Mouse (Mus musculus) frontal cortex, postnatal 10 days (tissue): Measurements from ENCODE around the gene Lrrc75a.

Experiments used
- DNase-seq, 2 experiments: peaks; one replicate each; pipeline ENCODE4 v3.0.0; 2022; ENCODE audit warnings: low spot score in 2 of 2, mixed read lengths in 1 of 2

The Lrrc75a gene

DNA sequence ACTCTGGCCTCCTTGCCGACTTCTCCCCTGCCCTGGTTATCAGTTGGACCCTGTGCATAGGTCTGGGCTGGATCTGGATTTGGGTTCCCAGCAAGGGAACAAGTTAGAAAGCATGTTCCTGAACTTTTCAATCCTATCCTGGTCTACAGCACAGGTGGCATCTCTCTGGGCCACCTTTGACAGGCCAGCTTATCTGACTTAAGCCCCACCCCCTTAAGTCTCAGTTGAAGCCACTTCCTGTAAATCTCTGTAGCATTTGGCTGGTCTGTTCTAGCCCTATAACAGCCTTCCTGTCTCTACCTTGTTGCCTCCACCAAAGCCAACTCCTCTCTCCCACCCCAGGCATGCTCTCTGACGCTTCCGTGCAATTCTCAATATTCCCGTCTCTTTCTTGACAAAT lies 49.8 kb downstream of the Lrrc75a start:
- DNase-seq = no peak

DNA sequence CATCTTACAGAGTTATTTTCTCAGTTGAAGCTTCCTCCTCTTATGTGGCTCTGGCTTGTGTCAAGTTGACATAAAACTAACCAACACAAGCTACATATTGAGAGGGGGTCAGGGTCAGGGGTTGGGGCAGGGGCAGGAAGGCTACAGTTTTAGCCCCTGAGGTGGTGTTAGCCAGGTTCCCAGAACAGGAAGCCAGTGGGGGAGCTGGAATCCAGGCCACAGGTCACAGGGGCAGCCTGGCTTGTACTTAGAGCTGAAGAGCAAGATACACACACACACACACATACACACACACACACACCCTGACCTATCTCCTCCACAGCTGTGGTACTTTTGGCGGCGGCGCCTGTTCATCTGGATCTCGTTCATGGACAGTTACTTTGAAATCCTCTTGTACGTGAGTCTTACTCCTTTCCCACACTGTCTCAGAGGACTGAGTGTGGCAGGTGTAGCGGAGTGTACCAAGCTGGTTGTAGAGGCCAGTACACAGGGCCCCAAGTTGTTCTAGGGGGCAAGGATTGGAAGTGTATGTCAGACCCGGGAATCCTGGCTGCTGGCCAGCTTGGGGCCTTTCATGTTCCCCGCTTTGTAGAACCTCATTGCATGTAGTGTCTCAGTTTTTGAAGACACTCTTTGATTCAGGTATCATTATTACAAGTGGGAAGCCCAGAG lies 56.3 kb downstream of the Lrrc75a start:
- no peak for DNase-seq

DNA sequence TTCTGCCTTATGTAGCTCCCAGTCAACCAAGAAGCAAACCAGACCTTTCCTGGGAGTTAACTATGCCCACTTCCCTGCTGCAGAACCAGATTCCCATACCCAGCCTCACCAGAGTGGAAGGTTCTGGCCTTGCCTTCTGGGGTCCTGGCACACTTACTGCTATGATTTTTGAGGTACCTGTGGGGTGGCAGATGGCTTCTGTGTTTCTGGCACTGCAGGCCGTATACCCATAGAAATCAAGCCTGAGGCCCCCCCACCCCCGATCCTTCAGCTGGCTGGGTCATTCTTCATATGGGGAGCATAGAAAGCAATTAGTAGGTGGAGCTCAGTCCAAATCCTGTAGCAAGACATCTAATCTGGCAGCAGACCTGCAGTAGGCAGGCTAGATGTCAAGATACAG lies 57.3 kb downstream of the Lrrc75a start:
- DNase-seq = no peak

DNA sequence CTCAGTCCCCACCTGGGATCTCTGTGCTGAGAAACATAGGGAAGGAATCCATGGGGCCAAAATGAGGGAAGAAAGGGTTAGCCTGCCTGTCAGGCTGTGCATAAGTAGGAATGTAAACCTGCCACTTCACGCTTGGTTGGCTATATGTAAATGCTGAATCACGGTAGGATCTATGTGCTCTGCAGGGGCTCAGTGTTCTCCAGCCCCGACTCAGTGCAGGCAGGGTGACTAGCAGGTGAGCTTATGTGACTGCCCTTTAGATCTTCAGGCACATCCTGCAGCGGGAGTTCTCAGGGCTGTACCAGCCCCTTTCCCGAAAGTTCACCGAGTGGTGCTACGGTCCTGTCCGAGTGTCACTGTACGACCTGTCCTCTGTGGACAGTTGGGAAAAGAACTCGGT lies 58.9 kb downstream of the Lrrc75a start:
- DNase-seq = no peak

DNA sequence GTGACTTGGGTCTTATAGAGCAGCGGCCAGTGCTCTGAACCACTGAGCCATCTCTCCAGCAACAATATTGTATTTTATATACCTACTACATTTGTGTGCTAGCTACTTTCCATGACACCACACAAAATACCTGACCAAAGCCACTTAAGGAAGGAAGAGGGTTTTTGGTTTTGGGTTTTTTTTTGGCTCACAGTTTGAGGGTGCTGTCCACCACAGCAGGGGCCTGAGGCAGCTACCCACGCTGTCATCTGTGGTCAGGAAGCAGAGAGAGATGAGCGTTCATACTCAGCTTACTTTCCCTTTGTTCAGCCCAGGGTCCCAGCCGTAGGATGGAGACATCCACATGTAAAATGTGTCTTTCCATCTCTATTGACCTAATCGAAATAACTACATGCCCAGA lies 61.3 kb downstream of the Lrrc75a start:
- DNase-seq = no peak

DNA sequence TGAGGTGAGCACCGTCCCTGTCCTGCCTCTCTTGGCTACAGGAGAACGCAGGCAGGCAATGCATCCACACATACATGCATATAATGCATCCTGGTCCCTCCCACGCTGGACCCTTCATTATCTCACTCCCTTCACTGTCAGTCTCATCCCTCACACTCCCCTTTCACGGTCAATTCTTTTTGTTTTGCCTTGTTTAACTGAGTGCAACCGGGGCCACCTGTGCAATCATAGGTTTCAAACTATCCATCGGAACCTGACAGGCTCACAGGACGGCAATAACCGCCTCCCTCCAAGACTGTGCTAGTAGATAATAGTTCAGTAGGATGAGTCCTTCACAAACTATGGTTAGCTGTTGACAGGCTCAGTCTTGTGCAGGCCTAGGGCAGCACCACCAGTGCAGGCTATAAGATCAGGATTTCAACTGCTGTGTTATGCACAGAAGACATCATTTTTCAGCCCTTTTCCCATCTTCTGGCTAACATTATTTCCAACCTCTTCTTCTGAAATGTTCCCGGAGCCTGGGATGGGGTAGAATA lies 63.6 kb downstream of the Lrrc75a start:
- DNase-seq = no peak

DNA sequence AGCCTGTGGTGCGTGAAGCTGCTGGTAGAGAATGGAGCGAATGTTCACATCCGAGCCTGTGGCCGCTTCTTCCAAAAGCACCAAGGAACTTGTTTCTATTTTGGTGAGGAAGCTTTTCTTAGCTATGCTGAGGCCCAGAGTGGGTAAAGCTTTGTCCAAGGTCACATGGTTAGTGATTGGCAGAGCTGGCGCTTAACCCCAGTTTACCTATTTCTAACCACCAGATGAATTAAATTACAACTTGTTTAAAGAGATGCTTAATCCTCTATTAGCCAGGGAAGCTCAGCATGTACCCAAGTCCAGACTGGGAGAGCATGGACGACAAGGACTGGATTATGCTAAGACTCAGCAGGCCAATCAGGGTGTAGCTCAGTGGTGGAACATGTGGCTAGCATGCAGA lies 65.3 kb downstream of the Lrrc75a start:
- no peak for DNase-seq

DNA sequence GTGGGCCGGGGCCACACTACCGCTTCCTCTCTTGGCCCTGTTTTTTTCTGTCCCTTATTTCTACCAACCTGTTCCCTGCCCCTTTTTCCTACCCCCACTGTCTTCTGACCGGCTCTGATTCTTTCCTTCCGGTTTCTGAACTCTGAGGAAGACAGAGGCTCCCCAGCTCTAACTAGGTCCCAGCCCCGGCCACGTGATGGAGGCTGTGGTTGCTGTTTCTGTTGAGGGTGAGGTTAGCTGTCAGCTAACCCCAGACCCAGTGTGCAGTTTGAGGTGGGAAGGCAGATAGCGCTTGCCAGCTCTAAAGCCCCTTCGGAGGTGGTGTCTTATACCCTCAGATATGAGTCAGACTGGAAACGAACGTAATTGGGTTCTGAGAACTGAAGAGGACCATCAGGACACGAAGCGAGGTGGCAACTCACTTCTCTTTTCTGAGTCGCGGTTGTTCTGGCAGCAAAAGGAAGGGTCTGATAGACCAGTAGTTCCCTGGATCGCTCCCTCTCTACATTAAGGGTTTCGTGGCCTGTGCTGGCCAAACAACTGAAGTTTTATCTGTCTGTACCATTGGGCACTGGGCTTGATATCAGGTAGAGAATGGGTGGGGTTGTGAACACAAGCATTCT lies 71.7 kb downstream of the Lrrc75a start:
- DNase-seq = peak in 1 of 2 experiments; percentile 31

DNA sequence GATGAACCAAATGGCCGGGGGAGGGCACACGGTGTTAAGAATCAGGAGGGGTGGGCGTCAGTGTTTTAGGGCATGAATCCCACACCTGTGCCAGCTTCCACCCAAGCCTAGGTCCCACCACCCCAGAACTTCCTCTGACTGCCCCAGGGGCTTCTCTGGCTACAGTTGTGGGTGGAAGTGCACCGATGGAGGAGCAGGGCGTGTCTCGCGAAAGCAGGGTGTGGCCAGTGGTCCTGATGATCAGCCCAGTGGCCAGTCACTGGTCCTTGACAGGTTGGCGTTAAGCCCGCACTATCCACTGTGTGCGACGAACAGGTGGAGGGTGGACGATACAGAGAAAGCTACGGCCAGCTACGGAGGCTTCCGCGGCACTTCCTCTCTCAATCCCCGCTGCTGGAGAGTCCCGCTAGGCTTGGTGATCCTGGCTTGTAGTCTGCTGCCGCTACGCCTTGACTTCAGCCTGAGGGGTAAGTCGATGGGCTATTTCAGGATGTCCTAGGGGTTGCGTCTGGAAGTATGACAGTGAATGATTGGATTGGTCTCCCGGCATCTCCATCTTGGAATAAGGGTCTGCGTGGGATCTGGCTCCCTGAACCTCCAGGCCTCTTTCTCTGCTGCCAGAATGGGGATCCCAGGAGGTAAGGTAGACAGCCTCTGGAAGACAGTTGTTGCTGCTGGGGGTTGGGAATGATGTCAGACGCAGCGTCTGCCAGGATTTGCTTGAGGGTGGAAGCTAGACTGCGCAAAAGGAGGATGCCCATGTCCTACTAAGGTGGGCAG lies 72.5 kb downstream of the Lrrc75a start:
- peak; percentile 47 to 55 for DNase-seq

DNA sequence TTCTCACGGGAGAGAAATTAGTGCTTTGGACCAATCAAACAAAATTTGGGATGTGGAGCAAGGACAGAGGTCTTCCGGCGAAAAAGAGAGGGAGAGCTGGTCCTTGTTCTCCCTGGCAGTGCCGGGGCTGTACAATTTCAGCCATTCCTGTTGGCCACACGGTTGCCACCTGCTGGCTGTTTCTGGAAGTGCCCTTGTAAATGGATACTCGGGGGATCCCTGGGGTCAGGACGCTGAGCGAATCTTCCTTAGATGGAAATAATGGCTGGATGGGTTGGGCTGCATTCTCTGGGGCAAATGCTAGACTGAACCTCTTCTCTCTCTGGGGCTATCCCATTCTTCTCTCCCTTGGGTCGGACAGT lies 73.0 kb downstream of the Lrrc75a start:
- DNase-seq = peak; percentile 58 to 85

DNA sequence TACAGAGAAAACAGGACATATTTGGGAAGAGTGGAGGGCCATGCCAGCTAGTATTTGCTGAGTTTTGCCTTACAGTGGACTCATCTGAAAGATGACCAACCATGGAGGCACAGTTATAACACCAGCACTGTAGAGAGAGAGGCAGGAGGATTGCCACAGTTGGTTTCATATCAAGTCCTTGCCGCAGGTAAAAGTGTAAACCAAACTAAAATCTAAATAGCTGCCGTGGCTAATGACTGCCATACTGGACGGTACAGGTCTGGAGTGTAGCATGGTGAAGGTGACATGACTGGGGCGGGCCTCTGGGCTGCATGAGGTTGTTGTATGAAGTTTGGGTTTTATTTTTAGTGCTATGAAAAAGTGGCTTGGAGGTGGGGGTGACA lies 73.6 kb downstream of the Lrrc75a start:
- DNase-seq = no peak

DNA sequence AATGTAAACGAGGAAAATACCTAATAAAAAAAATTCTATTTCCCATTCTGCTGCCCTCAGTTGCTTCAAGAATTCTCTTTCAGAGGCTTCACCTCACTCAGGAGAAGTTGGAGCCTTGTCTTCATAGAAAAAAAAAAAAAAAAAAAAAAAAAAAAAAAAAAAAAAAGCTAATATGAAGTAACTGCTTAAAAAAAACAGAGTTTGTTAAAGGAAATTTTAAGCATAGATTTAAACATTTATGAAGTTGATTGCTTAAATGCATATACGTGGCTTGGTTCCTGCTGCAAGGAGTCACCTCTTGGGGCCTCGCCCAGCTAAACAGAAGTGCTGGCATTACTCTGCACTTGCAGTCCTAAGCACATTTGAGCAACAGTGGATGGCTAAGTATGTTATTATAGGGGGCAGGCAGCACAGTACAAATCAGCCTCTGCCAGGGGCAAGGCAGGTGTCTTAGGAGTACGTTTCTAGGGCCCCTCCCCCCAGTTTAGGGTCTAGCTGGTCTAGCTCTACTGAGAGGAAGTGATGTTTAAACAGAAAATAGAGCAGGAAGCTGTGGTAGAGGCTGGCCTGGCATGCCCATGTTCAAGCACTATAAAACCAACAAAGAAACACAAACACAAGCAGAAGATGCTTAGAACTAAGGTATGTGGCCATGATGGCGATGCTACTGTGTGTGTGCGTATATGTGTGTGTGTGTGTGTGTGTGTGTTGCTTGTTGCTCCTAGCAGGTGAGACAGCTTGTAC lies 74.2 kb downstream of the Lrrc75a start, which contains the start of gene Trpv2:
TSS of gene Trpv2 (plus strand) at position 528 of the 744 bp plus-strand sequence.
- no peak for DNase-seq

DNA sequence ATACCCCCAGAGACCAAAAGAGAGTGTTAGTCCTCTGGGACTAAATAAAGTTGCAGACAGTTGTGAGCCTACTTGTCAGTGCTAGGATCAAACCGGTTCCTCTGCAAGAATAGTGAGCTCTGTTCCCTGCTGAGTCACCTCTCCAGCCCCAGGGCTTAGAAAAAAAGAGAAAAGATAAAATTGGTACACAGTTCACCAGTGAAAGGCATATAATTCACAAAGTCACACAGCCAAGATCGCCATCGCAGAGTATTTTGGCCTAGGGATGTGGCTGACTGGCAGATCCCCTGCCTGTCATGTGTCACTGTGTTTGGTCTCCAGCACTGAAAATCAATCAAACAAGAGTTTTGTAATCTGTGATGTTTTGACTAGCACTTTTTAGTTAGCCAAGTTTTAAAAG lies 80.0 kb downstream of the Lrrc75a start:
- no peak for DNase-seq

DNA sequence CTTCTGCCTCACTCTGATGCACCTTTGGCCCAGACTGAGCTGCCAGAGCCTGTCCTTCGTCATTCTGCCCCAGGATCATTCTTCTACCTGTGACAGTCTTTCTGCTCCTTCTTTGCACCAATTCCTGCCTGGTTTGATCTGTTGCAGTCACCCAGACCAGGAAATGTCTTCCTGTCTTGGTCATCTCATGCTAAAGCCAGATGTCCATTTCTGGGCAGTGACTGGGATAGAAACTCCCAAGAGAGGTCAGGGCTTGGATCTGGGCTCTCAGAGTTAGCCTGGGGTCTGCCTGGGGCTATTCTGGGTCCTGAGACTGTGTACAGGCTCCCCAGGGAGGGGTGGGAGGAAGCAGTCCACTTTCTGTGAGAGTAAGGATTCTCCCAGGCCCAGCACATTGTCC lies 82.1 kb downstream of the Lrrc75a start:
- DNase-seq = no peak

DNA sequence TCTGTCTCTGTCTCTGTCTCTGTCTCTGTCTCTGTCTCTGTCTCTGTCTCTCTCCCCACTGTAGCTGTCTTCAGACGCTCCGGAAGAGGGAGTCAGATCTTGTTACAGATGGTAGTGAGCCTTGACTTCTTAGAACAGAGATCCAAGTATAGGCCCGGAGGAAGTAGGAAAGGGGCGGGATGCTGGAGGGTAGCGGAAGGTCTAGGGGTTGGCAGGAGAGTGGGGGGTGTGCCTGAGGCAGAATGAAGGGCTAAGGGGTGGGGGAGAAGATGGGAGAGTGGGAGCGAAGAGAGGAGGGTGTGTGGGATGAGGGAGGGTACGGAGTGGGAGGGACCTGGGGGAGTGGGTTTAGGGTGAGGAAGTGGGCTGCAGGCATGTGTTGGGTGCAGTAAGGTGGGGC lies 82.6 kb downstream of the Lrrc75a start:
- no peak for DNase-seq

DNA sequence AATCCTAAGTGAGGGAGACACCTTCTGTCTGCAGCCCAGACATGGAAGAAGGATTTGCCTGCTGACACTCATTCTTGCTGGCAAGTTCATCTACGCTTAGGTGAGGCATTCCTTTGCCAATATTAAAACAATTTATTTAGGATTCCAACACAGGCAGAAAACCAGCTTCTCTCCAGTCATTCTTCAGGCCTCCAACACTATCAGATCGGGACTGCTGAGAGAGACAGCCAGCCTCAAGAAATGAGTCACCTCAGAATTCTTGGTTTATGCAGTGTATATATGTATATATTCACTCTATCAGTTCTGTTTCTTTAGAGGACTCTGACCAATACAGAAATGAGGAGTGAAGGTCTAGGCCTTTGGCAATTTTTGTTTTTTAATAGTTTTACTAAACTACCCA lies 84.7 kb downstream of the Lrrc75a start:
- no peak for DNase-seq

DNA sequence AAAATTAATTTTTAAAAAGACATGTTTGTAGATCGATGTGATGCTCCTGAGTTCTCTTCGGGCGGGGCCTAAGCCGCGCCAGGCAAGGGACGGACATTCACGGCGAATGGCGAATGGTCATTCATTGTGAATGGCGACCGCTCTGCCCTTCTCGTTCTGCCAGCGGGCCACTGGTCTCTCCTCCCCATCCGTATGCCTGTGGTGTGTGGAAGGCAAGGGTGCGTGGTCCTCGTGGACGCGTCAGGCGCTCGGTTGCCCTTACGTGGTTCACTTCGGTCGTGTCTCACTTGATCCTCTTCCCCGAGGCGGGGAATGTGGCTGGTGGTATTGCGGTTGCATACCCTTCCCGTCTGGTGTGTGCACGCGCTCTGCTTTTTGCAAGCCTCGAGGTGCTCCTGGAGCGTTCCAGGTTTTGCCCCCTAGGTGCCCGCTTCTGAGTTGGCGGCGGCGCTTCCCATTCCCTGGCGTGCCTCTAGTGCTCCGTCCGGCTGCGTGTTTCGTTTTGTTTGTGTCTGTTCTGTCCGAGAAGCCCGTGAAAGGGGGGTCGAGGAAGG lies 87.8 kb downstream of the Lrrc75a start:
- no peak for DNase-seq

DNA sequence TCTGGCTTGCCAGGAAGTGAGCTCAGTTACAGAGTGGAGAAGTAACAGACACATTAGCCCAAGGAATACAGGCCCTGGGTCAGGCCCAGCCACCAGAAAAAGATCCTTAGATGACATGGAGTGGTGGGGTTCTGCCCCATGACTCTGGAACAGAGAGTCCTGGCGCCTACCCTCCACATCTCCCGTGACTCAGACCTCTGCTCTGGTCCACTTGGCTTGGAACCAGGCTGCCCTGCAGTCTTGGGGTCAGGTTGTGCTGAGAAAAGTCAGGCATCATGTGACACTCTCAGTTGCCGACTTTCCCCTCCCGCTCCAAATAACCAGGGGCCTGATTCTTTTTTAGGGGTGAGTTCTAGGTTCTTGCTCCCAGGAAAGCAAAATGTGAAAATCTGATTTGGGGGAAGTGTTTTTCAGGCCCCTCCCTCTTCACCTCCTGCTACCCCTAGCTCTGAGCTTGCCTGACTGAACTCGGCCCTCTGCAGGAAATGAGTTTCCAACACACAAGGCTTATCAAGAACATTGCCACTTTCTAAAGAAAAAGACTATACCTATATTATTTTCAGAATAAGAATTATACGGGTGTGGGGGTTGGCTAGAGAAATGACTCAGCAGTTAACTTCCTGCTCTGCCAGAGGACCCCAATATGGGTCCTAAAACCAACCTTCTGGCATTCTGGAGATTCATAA lies 89.2 kb downstream of the Lrrc75a start:
- no peak for DNase-seq

DNA sequence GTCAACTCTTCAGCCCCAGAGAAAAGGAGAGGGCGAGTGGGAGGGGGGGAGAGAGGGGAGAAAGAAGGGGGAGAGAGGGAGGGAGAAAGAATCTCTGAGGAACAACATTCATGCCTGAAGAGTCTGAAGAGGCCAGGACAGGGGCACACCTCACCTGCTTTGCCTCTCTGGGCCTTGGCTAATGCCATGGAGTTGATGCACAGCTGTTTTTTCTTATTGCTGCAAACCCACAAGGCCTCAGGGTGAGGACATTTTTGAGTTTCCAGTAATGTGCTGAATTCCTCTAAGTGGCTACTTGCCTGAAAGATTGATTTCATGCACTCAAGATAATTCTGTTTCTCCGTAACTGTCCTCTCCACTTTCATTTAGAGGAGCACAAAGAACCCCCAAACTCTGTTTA lies 90.2 kb downstream of the Lrrc75a start:
- no peak for DNase-seq

DNA sequence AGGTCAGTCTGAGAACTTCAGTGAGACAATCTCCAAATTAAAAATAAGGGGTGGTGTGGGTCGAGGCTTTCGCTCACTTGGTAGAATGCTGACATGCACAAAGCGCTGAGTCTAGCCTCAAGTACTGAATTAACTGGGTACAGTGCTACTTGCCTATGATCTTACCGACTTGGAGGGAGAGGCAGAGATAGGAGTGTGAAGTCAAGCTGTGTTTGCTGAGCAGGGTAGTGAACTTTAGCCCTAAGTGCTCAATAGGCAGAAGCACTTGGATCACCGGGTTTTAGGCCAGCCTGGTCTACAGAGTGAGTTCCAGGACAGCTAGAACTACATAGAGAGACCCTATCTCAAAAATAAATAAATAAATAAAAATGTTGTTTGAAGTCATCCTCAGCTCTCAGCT lies 91.1 kb downstream of the Lrrc75a start:
- no peak for DNase-seq

DNA sequence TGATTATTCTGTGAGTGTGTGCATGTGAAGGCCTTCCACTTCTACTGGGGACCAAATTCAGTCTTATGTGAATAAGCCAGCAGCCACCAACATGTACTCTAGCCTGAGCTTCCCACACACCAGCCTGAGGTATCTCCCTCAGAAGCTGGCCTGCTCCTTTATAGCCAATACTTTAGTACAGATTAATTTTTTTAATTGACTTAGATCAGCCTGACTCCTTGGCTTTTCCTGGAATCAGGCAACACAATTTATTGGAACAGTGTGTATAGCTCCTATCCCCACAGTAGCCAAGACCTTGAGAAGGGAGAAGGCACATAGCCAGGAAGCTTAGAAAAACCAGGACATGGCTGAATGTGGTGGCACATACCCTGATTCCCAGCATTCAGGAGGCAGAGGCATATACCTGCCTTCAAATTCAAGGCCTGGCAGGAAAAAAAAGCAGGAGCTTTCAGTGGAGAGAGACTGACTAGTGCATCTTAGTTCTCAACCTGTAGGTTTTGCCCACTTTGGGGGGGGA lies 92.4 kb downstream of the Lrrc75a start:
- no peak for DNase-seq
